Mouse (Mus musculus) kidney, postnatal 0 days (tissue): ENCODE measurements around the gene Ift81. TPM values are rescaled to one million over a fixed set of nuclear protein-coding genes. Genes with fewer than 3 reads are reported as not detected.

Source experiments
- ATAC-seq: fragments of 200-750 bp; cut with Nextera tagmentation; replicated peaks from 2 replicates; pipeline ENCODE4 v1.8.0; 2017; ENCODE audit warnings: low read depth, moderate number of reproducible peaks, moderate TSS enrichment, moderate library complexity; ENCODE audit not compliant: low FRiP score
- DNase-seq: peaks from one replicate; pipeline ENCODE4 v3.0.0-alpha.2; 2016; ENCODE audit warnings: low spot score
- H3K27ac ChIP-seq: fragments of 300-500 bp; sonication (generic); 2 replicates; pipeline ENCODE4 v1.5.1; 2014; ENCODE audit warnings: mild to moderate bottlenecking
- H3K27me3 ChIP-seq: fragments of 300-500 bp; sonication (generic); 2 replicates; pipeline ENCODE4 v1.6.1; 2014; ENCODE audit warnings: low read length, mixed read lengths; ENCODE audit not compliant: insufficient read depth
- H3K36me3 ChIP-seq: fragments of 300-500 bp; sonication (generic); 2 replicates; pipeline ENCODE4 v1.6.1; 2014; ENCODE audit warnings: low read length, mixed read lengths; ENCODE audit not compliant: insufficient read depth
- H3K4me1 ChIP-seq: fragments of 300-500 bp; sonication (generic); replicated peaks from 2 replicates; pipeline ENCODE4 v1.6.1; 2014; ENCODE audit warnings: antibody characterized with exemption, low read length, mixed read lengths; ENCODE audit not compliant: insufficient read depth
- H3K4me2 ChIP-seq: fragments of 300-500 bp; sonication (generic); 2 replicates; pipeline ENCODE4 v1.6.1; 2014; ENCODE audit warnings: mild to moderate bottlenecking, low read length, moderate library complexity, mixed read lengths
- H3K4me3 ChIP-seq: fragments of 300-500 bp; sonication (generic); replicated peaks from 2 replicates; pipeline ENCODE4 v1.5.1; 2014; ENCODE audit warnings: low read depth, low read length
- H3K9ac ChIP-seq: fragments of 300-500 bp; sonication (generic); 2 replicates; pipeline ENCODE4 v1.6.1; 2014; ENCODE audit warnings: low read depth, low read length
- H3K9me3 ChIP-seq: fragments of 300-500 bp; sonication (generic); replicated peaks from 2 replicates; pipeline ENCODE4 v1.6.1; 2016; ENCODE audit warnings: low read length, inconsistent platforms, mixed read lengths
- CTCF ChIP-seq: IDR thresholded peaks from 2 replicates; pipeline ENCODE4 v1.5.1; 2016; ENCODE audit warnings: antibody characterized with exemption, low read depth, mild to moderate bottlenecking, moderate library complexity
- WGBS: fragments of 180-500 bp; shearing (Covaris S2); extraction: QIAGEN DNeasy Blood & Tissue Kit; methylation state at CpG from one replicate; pipeline ENCODE4 v1.1.7; 2014; 5-methylcytosine and 5-hydroxymethylcytosine counted together
- polyA plus RNA-seq: library from polyadenylated mRNA; unstranded; fragments of >200 nt; fragmentation: Nextera tagmentation; extraction: Ambion mirVana; gene quantifications from 2 replicates; pipeline ENCODE4 v1.2.1, GENCODE M21; 2015

Gene Ift81
- polyA plus RNA-seq, 1 experiment from 2014 or later: 39.1 TPM

DNA sequence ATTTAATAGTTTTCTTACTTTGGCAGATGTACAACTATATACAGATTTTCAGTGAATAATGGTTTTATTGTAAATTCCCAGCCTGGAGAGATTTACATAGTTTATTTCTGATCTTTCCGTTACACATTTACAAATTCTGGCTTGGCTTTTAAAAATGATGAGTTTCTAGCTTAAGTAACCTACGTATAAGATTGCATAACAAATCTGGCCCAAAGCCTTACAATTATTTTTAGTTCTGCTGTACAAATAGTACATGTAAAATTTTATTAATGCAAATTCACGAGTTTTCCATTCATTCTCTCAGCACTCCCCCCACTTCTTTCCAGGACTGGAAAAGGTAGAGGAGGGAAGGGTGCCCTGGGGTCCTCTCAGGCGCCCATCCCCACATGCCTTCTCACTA lies 18.8 kb downstream of the Ift81 start:
- no peak for TF ChIP-seq CTCF
- no peak overlapping the region for H3K4me2 ChIP-seq
- ATAC-seq (no peak), DNase-seq (no peak)
- no peak overlapping the region for H3K4me3 ChIP-seq
- H3K9me3 ChIP-seq: no peaks in the 10 kb centered on the region
- H3K27ac ChIP-seq: no peak overlapping the region
- 0 out of 2 replicates have a peak, but pooled peaks cover 13% of the 10 kb centered on the region for H3K36me3 ChIP-seq
- no peaks in the 10 kb centered on the region for H3K27me3 ChIP-seq
- 83% methylated on average over 4 of the region's 4 CpGs for WGBS
- H3K4me1 ChIP-seq: no peaks in the 10 kb centered on the region
- H3K9ac ChIP-seq: no peak overlapping the region

- no peaks in the 10 kb centered on the region for H3K9me3 ChIP-seq
- DNase-seq: no peak
- no peaks in the 10 kb centered on the region for H3K27me3 ChIP-seq
- ATAC-seq: no peak
- H3K4me1 ChIP-seq: no peaks in the 10 kb centered on the region
- no peak overlapping the region for H3K4me2 ChIP-seq
- WGBS: 83% methylated on average over 4 of the region's 4 CpGs
- no peak overlapping the region for H3K4me3 ChIP-seq
- peaks cover 15% of the 10 kb centered on the region; the same call in 1 of the 2 replicates for H3K36me3 ChIP-seq
- no peak overlapping the region for H3K9ac ChIP-seq
- no peak for TF ChIP-seq CTCF
- no peak overlapping the region for H3K27ac ChIP-seq
Observed at GRCm38 (mm10) chr5:122589891-122590290, 24.4 kb downstream of the Ift81 start.

GRCm38 (mm10) chr5:122585546-122585945 lies 28.8 kb downstream of the Ift81 start:
- no peak for TF ChIP-seq CTCF
- no peak for DNase-seq

GRCm38 (mm10) chr5:122584093-122584492 lies 30.2 kb downstream of the Ift81 start:
- WGBS: 61% methylated on average over 5 of the region's 5 CpGs
- peaks cover 21% of the 10 kb centered on the region for H3K36me3 ChIP-seq
- no peaks in the 10 kb centered on the region for H3K27me3 ChIP-seq
- DNase-seq (peak; percentile 22), ATAC-seq (no peak)
- TF ChIP-seq CTCF: no peak
- H3K4me3 ChIP-seq: no peak overlapping the region
- no peak overlapping the region for H3K27ac ChIP-seq
- no peak overlapping the region for H3K9ac ChIP-seq
- H3K4me2 ChIP-seq: no peak overlapping the region
- no peaks in the 10 kb centered on the region for H3K4me1 ChIP-seq
- no peaks in the 10 kb centered on the region for H3K9me3 ChIP-seq

More at GRCm38 (mm10) chr5:122585546-122585945, 28.8 kb downstream of the Ift81 start:
- Histone ChIP-seq H3K36me3 (peaks cover 13% of the 10 kb centered on the region; the same call in 1 of the 2 replicates), H3K4me3 (no peak overlapping the region), H3K4me2 (no peak overlapping the region), H3K4me1 (no peaks in the 10 kb centered on the region), H3K27ac (no peak overlapping the region), H3K9ac (no peak overlapping the region), H3K9me3 (no peaks in the 10 kb centered on the region), H3K27me3 (no peaks in the 10 kb centered on the region)
- ATAC-seq: no peak
- 88% methylated on average over 9 of the region's 9 CpGs for WGBS

GRCm38 (mm10) chr5:122576683-122577329 lies 37.5 kb downstream of the Ift81 start:
- Histone ChIP-seq H3K4me3 (no peak overlapping the region), H3K27me3 (no peaks in the 10 kb centered on the region), H3K4me2 (no peak overlapping the region), H3K27ac (peak overlapping the region; percentile 22; the same call in 1 of the 2 replicates), H3K4me1 (no peaks in the 10 kb centered on the region), H3K9me3 (no peaks in the 10 kb centered on the region), H3K36me3 (peaks cover 19% of the 10 kb centered on the region), H3K9ac (no peak overlapping the region)
- DNase-seq: peak; percentile 27
- 54% methylated on average over 7 of the region's 7 CpGs for WGBS
- TF ChIP-seq CTCF: no peak
- no peak for ATAC-seq

GRCm38 (mm10) chr5:122572001-122572400 lies 42.3 kb downstream of the Ift81 start:
- peaks cover 8% of the 10 kb centered on the region for H3K36me3 ChIP-seq
- H3K4me2 ChIP-seq: no peak overlapping the region
- no peak overlapping the region for H3K4me3 ChIP-seq
- 77% methylated on average over 5 of the region's 5 CpGs for WGBS
- no peaks in the 10 kb centered on the region for H3K27me3 ChIP-seq
- DNase-seq (no peak), ATAC-seq (no peak)
- no peaks in the 10 kb centered on the region for H3K9me3 ChIP-seq
- no peak for TF ChIP-seq CTCF
- no peaks in the 10 kb centered on the region for H3K4me1 ChIP-seq
- no peak overlapping the region for H3K27ac ChIP-seq
- no peak overlapping the region for H3K9ac ChIP-seq
